Mouse (Mus musculus): ENCODE measurements at regions not wholly inside any gene's neighbourhood (a gene's known extent, or its start where the extent isn't known, plus 50 kb on each side); places are given as distances from the start of the nearest gene placed in this dataset.

GRCm38 (mm10) chr8:103494670-103495069, 606.8 kb upstream of the Cdh5 start:
- no peak for DNase-seq (ENCODE audit: low spot score)

- DNase-seq (ENCODE audit: low spot score), result no peak
These were observed 600.1 kb upstream of the Cdh5 start for GRCm38 (mm10) chr8:103501328-103501727.

GRCm38 (mm10) chr8:103502991-103503767, 598.2 kb upstream of the Cdh5 start:
- no peak for DNase-seq (ENCODE audit: low spot score)

GRCm38 (mm10) chr8:103506334-103506733, 595.1 kb upstream of the Cdh5 start:
- no peak for DNase-seq (ENCODE audit: low spot score)

GRCm38 (mm10) chr8:103507068-103507467, 594.4 kb upstream of the Cdh5 start:
- DNase-seq (ENCODE audit: low spot score), result no peak

GRCm38 (mm10) chr8:103520141-103520866, 581.1 kb upstream of the Cdh5 start:
- DNase-seq (ENCODE audit: low spot score), result no peak

- no peak for DNase-seq (ENCODE audit: low spot score)
These were observed 570.5 kb upstream of the Cdh5 start for GRCm38 (mm10) chr8:103530903-103531302.

GRCm38 (mm10) chr8:103534971-103535370, 566.5 kb upstream of the Cdh5 start:
- DNase-seq (ENCODE audit: low spot score), result no peak

- DNase-seq (ENCODE audit: low spot score), result no peak
These were observed 564.6 kb upstream of the Cdh5 start for GRCm38 (mm10) chr8:103536856-103537255.

- DNase-seq (ENCODE audit: low spot score), result no peak
These were observed 559.5 kb upstream of the Cdh5 start for GRCm38 (mm10) chr8:103541954-103542353.

GRCm38 (mm10) chr8:103551916-103552535, 549.4 kb upstream of the Cdh5 start:
- DNase-seq (ENCODE audit: low spot score), result no peak

- no peak for DNase-seq (ENCODE audit: low spot score)
These were observed 539.8 kb upstream of the Cdh5 start for GRCm38 (mm10) chr8:103561606-103562005.

GRCm38 (mm10) chr8:103570864-103571425, 530.5 kb upstream of the Cdh5 start:
- no peak for DNase-seq (ENCODE audit: low spot score)

- no peak for DNase-seq (ENCODE audit: low spot score)
These were observed 524.3 kb upstream of the Cdh5 start for GRCm38 (mm10) chr8:103577147-103577546.

GRCm38 (mm10) chr8:103578006-103578405, 523.4 kb upstream of the Cdh5 start:
- DNase-seq (ENCODE audit: low spot score), result no peak

- DNase-seq (ENCODE audit: low spot score), result no peak
These were observed 493.1 kb upstream of the Cdh5 start for GRCm38 (mm10) chr8:103608291-103608690.

GRCm38 (mm10) chr8:103623781-103624434, 477.5 kb upstream of the Cdh5 start:
- no peak for DNase-seq (ENCODE audit: low spot score)

- DNase-seq (ENCODE audit: low spot score), result no peak
These were observed 476.1 kb upstream of the Cdh5 start for GRCm38 (mm10) chr8:103625166-103625890.

GRCm38 (mm10) chr8:103626446-103626845, 475.0 kb upstream of the Cdh5 start:
- DNase-seq (ENCODE audit: low spot score), result no peak

- DNase-seq (ENCODE audit: low spot score), result no peak
These were observed 468.9 kb upstream of the Cdh5 start for GRCm38 (mm10) chr8:103632543-103632942.

GRCm38 (mm10) chr8:103634951-103635350, 466.5 kb upstream of the Cdh5 start:
- no peak for DNase-seq (ENCODE audit: low spot score)

Measured in testis, postnatal 10 days (tissue).